Mouse (Mus musculus) intestine, embryonic 15.5 days (tissue): ENCODE data around the gene Rfx2. TPM values are rescaled to one million over a fixed set of nuclear protein-coding genes. Genes with fewer than 3 reads are reported as not detected.

Source experiments
- ATAC-seq: fragments of 200-750 bp; cut with Nextera tagmentation; 2 replicates; pipeline ENCODE4 v1.8.0; 2017; ENCODE audit warnings: moderate TSS enrichment, moderate library complexity
- H3K27ac ChIP-seq: fragments of 300-500 bp; sonication (generic); 2 replicates; pipeline ENCODE4 v1.5.1; 2015; ENCODE audit warnings: mild to moderate bottlenecking, inconsistent platforms
- H3K27me3 ChIP-seq: fragments of 300-500 bp; sonication (generic); replicated peaks from 2 replicates; pipeline ENCODE4 v1.6.1; 2015; ENCODE audit warnings: inconsistent platforms
- H3K36me3 ChIP-seq: fragments of 300-500 bp; sonication (generic); 2 replicates; pipeline ENCODE4 v1.6.1; 2015; ENCODE audit warnings: inconsistent platforms
- H3K4me1 ChIP-seq: fragments of 300-500 bp; sonication (generic); replicated peaks from 2 replicates; pipeline ENCODE4 v1.6.1; 2015; ENCODE audit warnings: inconsistent platforms
- H3K4me2 ChIP-seq: fragments of 300-500 bp; sonication (generic); replicated peaks from 2 replicates; pipeline ENCODE4 v1.6.1; 2015; ENCODE audit warnings: mild to moderate bottlenecking, inconsistent platforms
- H3K4me3 ChIP-seq: fragments of 300-500 bp; sonication (generic); replicated peaks from 2 replicates; pipeline ENCODE4 v1.5.1; 2015; ENCODE audit warnings: inconsistent platforms
- H3K9ac ChIP-seq: fragments of 300-500 bp; sonication (generic); 2 replicates; pipeline ENCODE4 v1.6.1; 2015; ENCODE audit warnings: inconsistent platforms
- H3K9me3 ChIP-seq: fragments of 300-500 bp; sonication (generic); 2 replicates; pipeline ENCODE4 v1.6.1; 2016; ENCODE audit warnings: inconsistent platforms
- WGBS: fragments of 180-500 bp; shearing (Covaris S2); methylation state at CpG from one replicate; pipeline ENCODE4 v1.1.7; 2015; 5-methylcytosine and 5-hydroxymethylcytosine counted together
- polyA plus RNA-seq: library from polyadenylated mRNA; unstranded; fragments of >200 nt; fragmentation: Nextera tagmentation; extraction: Ambion mirVana; gene quantifications from 2 replicates; pipeline ENCODE4 v1.2.1, GENCODE M21; 2015

Rfx2 gene
- 3.1 and 4.4 TPM in 2 replicates for polyA plus RNA-seq

GRCm38 (mm10) chr17:56830411-56831110 is at the start of gene Rfx2:
Rfx2 (minus strand) TSS chr17:56831013.
- H3K4me2 ChIP-seq, result peak within 1 kb of the TSS; percentile 93
- 1% methylated on average over 47 of the region's 62 CpGs for WGBS
- H3K4me3 ChIP-seq, result peak within 1 kb of the TSS; percentile 57
- peak within 1 kb of the TSS; percentile 47 for H3K9ac ChIP-seq
- H3K9me3 ChIP-seq, result no peaks in the 10 kb centered on the region
- H3K36me3 ChIP-seq, result no peaks in the 10 kb centered on the region
- no peak for ATAC-seq
- H3K4me1 ChIP-seq, result 0 out of 2 replicates have a peak, but pooled peaks cover 13% of the 10 kb centered on the region
- no peaks in the 10 kb centered on the region for H3K27me3 ChIP-seq
- H3K27ac ChIP-seq, result no peak within 1 kb of the TSS

GRCm38 (mm10) chr17:56877426-56877825 is 46.6 kb upstream of the Rfx2 start:
- no peaks in the 10 kb centered on the region for H3K36me3 ChIP-seq
- no peak overlapping the region for H3K27ac ChIP-seq
- no peak overlapping the region for H3K4me2 ChIP-seq
- no peak overlapping the region for H3K4me3 ChIP-seq
- 87% methylated on average over 19 of the region's 19 CpGs for WGBS
- no peaks in the 10 kb centered on the region for H3K4me1 ChIP-seq
- ATAC-seq, result no peak
- no peak overlapping the region for H3K9ac ChIP-seq
- H3K27me3 ChIP-seq, result no peaks in the 10 kb centered on the region
- H3K9me3 ChIP-seq, result no peaks in the 10 kb centered on the region

- no peak for ATAC-seq
- no peak overlapping the region for H3K4me2 ChIP-seq
- WGBS, result 57% methylated on average over 8 of the region's 8 CpGs
Observed at GRCm38 (mm10) chr17:56876981-56877380, 46.2 kb upstream of the Rfx2 start.

GRCm38 (mm10) chr17:56876465-56876864 is 45.7 kb upstream of the Rfx2 start:
- Histone ChIP-seq H3K27ac (no peak overlapping the region), H3K4me2 (no peak overlapping the region), H3K4me1 (no peaks in the 10 kb centered on the region), H3K9ac (no peak overlapping the region), H3K9me3 (no peaks in the 10 kb centered on the region), H3K27me3 (no peaks in the 10 kb centered on the region), H3K4me3 (no peak overlapping the region), H3K36me3 (no peaks in the 10 kb centered on the region)
- 86% methylated on average over 3 of the region's 3 CpGs for WGBS
- no peak for ATAC-seq

More at GRCm38 (mm10) chr17:56876981-56877380, 46.2 kb upstream of the Rfx2 start:
- H3K9ac ChIP-seq, result no peak overlapping the region
- H3K27me3 ChIP-seq, result no peaks in the 10 kb centered on the region
- H3K4me3 ChIP-seq, result no peak overlapping the region
- no peaks in the 10 kb centered on the region for H3K36me3 ChIP-seq
- no peak overlapping the region for H3K27ac ChIP-seq
- no peaks in the 10 kb centered on the region for H3K9me3 ChIP-seq
- H3K4me1 ChIP-seq, result no peaks in the 10 kb centered on the region

- 80% methylated on average over 12 of the region's 12 CpGs for WGBS
- Histone ChIP-seq H3K4me2 (no peak within 1 kb of the TSS), H3K9me3 (no peaks in the 10 kb centered on the region), H3K9ac (no peak within 1 kb of the TSS), H3K4me3 (no peak within 1 kb of the TSS), H3K27ac (no peak within 1 kb of the TSS), H3K27me3 (no peaks in the 10 kb centered on the region), H3K36me3 (no peaks in the 10 kb centered on the region), H3K4me1 (no peaks in the 10 kb centered on the region)
- ATAC-seq, result no peak
Observed at GRCm38 (mm10) chr17:56874936-56875651, 44.3 kb upstream of the Rfx2 start, which contains the start of gene 1700061G19Rik. 1700061G19Rik (plus strand) TSS chr17:56875477.

- Histone ChIP-seq H3K27me3 (no peaks in the 10 kb centered on the region), H3K4me3 (no peak within 1 kb of the TSS), H3K4me2 (no peak within 1 kb of the TSS), H3K36me3 (no peaks in the 10 kb centered on the region), H3K4me1 (no peaks in the 10 kb centered on the region), H3K9ac (no peak within 1 kb of the TSS), H3K9me3 (no peaks in the 10 kb centered on the region), H3K27ac (no peak within 1 kb of the TSS)
- no peak for ATAC-seq
- WGBS, result 90% methylated on average over 2 of the region's 2 CpGs
Observed at GRCm38 (mm10) chr17:56874237-56874636, 43.4 kb upstream of the Rfx2 start, which contains the start of gene Acsbg2. Acsbg2 (minus strand) TSS chr17:56874447.

- 76% methylated on average over 7 of the region's 7 CpGs for WGBS
Observed at GRCm38 (mm10) chr17:56872512-56872911, 41.7 kb upstream of the Rfx2 start.

GRCm38 (mm10) chr17:56871767-56872166 is 41.0 kb upstream of the Rfx2 start:
- WGBS, result 66% methylated on average over 8 of the region's 8 CpGs
- Histone ChIP-seq H3K9me3 (no peaks in the 10 kb centered on the region), H3K4me1 (no peaks in the 10 kb centered on the region), H3K27ac (no peak overlapping the region), H3K4me3 (no peak overlapping the region), H3K27me3 (no peaks in the 10 kb centered on the region), H3K4me2 (no peak overlapping the region), H3K36me3 (no peaks in the 10 kb centered on the region), H3K9ac (no peak overlapping the region)
- no peak for ATAC-seq

More at GRCm38 (mm10) chr17:56872512-56872911, 41.7 kb upstream of the Rfx2 start:
- H3K4me2 ChIP-seq, result no peak overlapping the region
- H3K4me1 ChIP-seq, result no peaks in the 10 kb centered on the region
- H3K27ac ChIP-seq, result no peak overlapping the region
- no peaks in the 10 kb centered on the region for H3K36me3 ChIP-seq
- ATAC-seq, result no peak
- H3K9me3 ChIP-seq, result no peaks in the 10 kb centered on the region
- H3K27me3 ChIP-seq, result no peaks in the 10 kb centered on the region
- no peak overlapping the region for H3K9ac ChIP-seq
- H3K4me3 ChIP-seq, result no peak overlapping the region

GRCm38 (mm10) chr17:56870287-56870953 is 39.6 kb upstream of the Rfx2 start:
- H3K4me3 ChIP-seq, result no peak overlapping the region
- no peak for ATAC-seq
- H3K4me2 ChIP-seq, result no peak overlapping the region
- 62% methylated on average over 15 of the region's 15 CpGs for WGBS
- H3K36me3 ChIP-seq, result no peaks in the 10 kb centered on the region
- H3K27ac ChIP-seq, result no peak overlapping the region
- no peaks in the 10 kb centered on the region for H3K9me3 ChIP-seq
- no peak overlapping the region for H3K9ac ChIP-seq
- H3K4me1 ChIP-seq, result no peaks in the 10 kb centered on the region
- no peaks in the 10 kb centered on the region for H3K27me3 ChIP-seq

GRCm38 (mm10) chr17:56869481-56869977 is 38.7 kb upstream of the Rfx2 start:
- no peak overlapping the region for H3K9ac ChIP-seq
- H3K9me3 ChIP-seq, result no peaks in the 10 kb centered on the region
- H3K36me3 ChIP-seq, result no peaks in the 10 kb centered on the region
- ATAC-seq, result no peak
- WGBS, result 81% methylated on average over 9 of the region's 9 CpGs
- H3K4me3 ChIP-seq, result no peak overlapping the region
- H3K27me3 ChIP-seq, result no peaks in the 10 kb centered on the region
- no peak overlapping the region for H3K4me2 ChIP-seq
- no peaks in the 10 kb centered on the region for H3K4me1 ChIP-seq
- no peak overlapping the region for H3K27ac ChIP-seq

GRCm38 (mm10) chr17:56866071-56866470 is 35.3 kb upstream of the Rfx2 start:
- Histone ChIP-seq H3K4me3 (no peak overlapping the region), H3K9ac (no peak overlapping the region), H3K36me3 (no peaks in the 10 kb centered on the region), H3K4me2 (no peak overlapping the region), H3K27ac (no peak overlapping the region), H3K4me1 (0 out of 2 replicates have a peak, but pooled peaks cover 2% of the 10 kb centered on the region), H3K27me3 (no peaks in the 10 kb centered on the region), H3K9me3 (no peaks in the 10 kb centered on the region)
- 78% methylated on average over 7 of the region's 7 CpGs for WGBS
- ATAC-seq, result no peak

GRCm38 (mm10) chr17:56861197-56861596 is 30.4 kb upstream of the Rfx2 start:
- H3K27me3 ChIP-seq, result no peaks in the 10 kb centered on the region
- no peaks in the 10 kb centered on the region for H3K36me3 ChIP-seq
- H3K4me2 ChIP-seq, result no peak overlapping the region
- WGBS, result 47% methylated on average over 3 of the region's 3 CpGs
- H3K27ac ChIP-seq, result no peak overlapping the region
- 0 out of 2 replicates have a peak, but pooled peaks cover 2% of the 10 kb centered on the region for H3K4me1 ChIP-seq
- no peaks in the 10 kb centered on the region for H3K9me3 ChIP-seq
- no peak overlapping the region for H3K4me3 ChIP-seq
- H3K9ac ChIP-seq, result no peak overlapping the region
- peak; percentile 76 for ATAC-seq
